Mouse (Mus musculus) ES-Bruce4 (cell line): Measurements from ENCODE around the gene Cxcl3.

Experiments
- CTCF ChIP-seq: IDR thresholded peaks from one replicate; pipeline ENCODE4 v1.8.1; 2011; ENCODE audit warnings: low read depth, low read length
- EP300 ChIP-seq: IDR thresholded peaks from 2 replicates; pipeline ENCODE4 v1.6.1; 2011; ENCODE audit warnings: low read depth, low read length; ENCODE audit not compliant: insufficient read depth
- POLR2A ChIP-seq: IDR thresholded peaks from one replicate; pipeline ENCODE4 v1.8.1; 2011; ENCODE audit warnings: low read length; ENCODE audit not compliant: insufficient read depth

- no peak for TF ChIP-seq CTCF
- no peak for TF ChIP-seq POLR2A
- no peak for TF ChIP-seq EP300
These were observed 4.2 kb downstream of the Cxcl3 start for GRCm38 (mm10) chr5:90790074-90790502.
